22 mouse cellular contexts compared by ENCODE assay signal in genomic region chr6:72364009-72364408, GRCm38 (mm10). TPM values are rescaled to one million over a fixed set of nuclear protein-coding genes. Genes with fewer than 3 reads are reported as not detected.
A peak's percentile ranks its signal among the peaks of the same experiment; 100 is the strongest.
DNase-seq lines count a peak whose midpoint lies in the region; ATAC-seq and TF ChIP-seq lines count a peak whose summit lies in the region.
"Had no signal": no experiment of that assay in that cellular context is flagged by ENCODE, and none has a peak within 500 bp of the region (broad histone marks: within the 10 kb centered on the region; RNA-seq: fewer than 3 reads in every experiment).

No protein-coding gene starts in this region.

- WGBS in lung, postnatal 0 days: 41% methylated on average over 7 of the region's 7 CpGs
- WGBS in forebrain, embryonic 15.5 days: 42% methylated on average over 7 of the region's 7 CpGs

- no peak overlapping the region for H3K9ac ChIP-seq in lung, postnatal 0 days (replicated peaks; ENCODE audit: low read depth)
- no peak overlapping the region for H3K9ac ChIP-seq in MEL (ENCODE audit: control insufficient read depth, low read depth, low read length, poor library complexity, severe bottlenecking)
- no peak overlapping the region for H3K9ac ChIP-seq in forebrain, embryonic 15.5 days (replicated peaks)
- H3K9ac ChIP-seq: midbrain, embryonic 12.5 days; neural tube, embryonic 15.5 days had no signal

- peaks cover 8% of the 10 kb centered on the region for H3K79me2 ChIP-seq in MEL (ENCODE audit: control insufficient read depth, insufficient read depth, low read length, poor library complexity)

- DNase-seq in kidney, adult 9 months: peak; percentile 31
- DNase-seq in kidney, adult 8-10 months: no peak
- no peak for DNase-seq in lung, postnatal 0 days (ENCODE audit: low spot score)
- no peak for DNase-seq in lung, adult 18-20 months
- DNase-seq in MEL (ENCODE audit: low read depth, low spot score): peak; percentile 44
- peak; percentile 33 for DNase-seq in splenic B cell, adult 2 months (ENCODE audit: low read depth, low spot score)
- no peak for DNase-seq in adipocyte (ENCODE audit: low spot score)
- DNase-seq: cerebellum, adult 11-12 months; cerebellum, postnatal 25 days; gastrocnemius, postnatal 14 days; heart, postnatal 14 days; kidney, postnatal 4 days; layer of hippocampus, postnatal 36 days; left cerebral cortex, postnatal 4 days; right cerebral cortex, postnatal 25 days; thymus, postnatal 25 days had no signal

- no peak for TF ChIP-seq EP300 in lung, postnatal 0 days (IDR thresholded peaks at IDR 0.05)
- no peak for TF ChIP-seq EP300 in MEL (IDR thresholded peaks at IDR 0.05; ENCODE audit: low read depth in 1 of 2, low read length in 2 of 2)

- H3K36me3 ChIP-seq in lung, postnatal 0 days (ENCODE audit: insufficient read depth, low read length): peaks cover 11% of the 10 kb centered on the region
- peaks cover 0 to 22% of the 10 kb centered on the region in 2 experiments; a peak in 3 of 4 replicates for H3K36me3 ChIP-seq in MEL (ENCODE audit: control insufficient read depth in 1 of 2, insufficient read depth in 2 of 2, low read length in 2 of 2)
- H3K36me3 ChIP-seq in splenic B cell, adult 2 months (ENCODE audit: control insufficient read depth, insufficient read depth, low read length, poor library complexity, severe bottlenecking): peaks cover 2% of the 10 kb centered on the region; the same call in 1 of the 2 replicates
- H3K36me3 ChIP-seq in forebrain, embryonic 15.5 days: peaks cover 7% of the 10 kb centered on the region; the same call in 1 of the 2 replicates

- no peak for TF ChIP-seq POLR2A in MEL (IDR thresholded peaks at IDR 0.05; ENCODE audit: control insufficient read depth in 1 of 2, insufficient read depth in 1 of 2, low read depth in 1 of 2, low read length in 2 of 2, poor library complexity in 1 of 2)

- peak; percentile 21 for TF ChIP-seq RAD21 in MEL (IDR thresholded peaks at IDR 0.05; ENCODE audit: low read depth, low read length)

- H3K4me3 ChIP-seq in lung, postnatal 0 days (ENCODE audit: low read depth, low read length): no peak overlapping the region
- no peak overlapping the region for H3K4me3 ChIP-seq in MEL (ENCODE audit: control insufficient read depth in 1 of 2, insufficient read depth in 1 of 2, low read depth in 2 of 2, low read length in 2 of 2)
- no peak overlapping the region for H3K4me3 ChIP-seq in forebrain, embryonic 15.5 days
- H3K4me3 ChIP-seq: hindbrain, embryonic 13.5 days; midbrain, embryonic 12.5 days; neural tube, embryonic 15.5 days had no signal

- H3K4me2 ChIP-seq in lung, postnatal 0 days (replicated peaks; ENCODE audit: low read depth, low read length): no peak overlapping the region
- H3K4me2 ChIP-seq in forebrain, embryonic 15.5 days (replicated peaks): no peak overlapping the region
- H3K4me2 ChIP-seq: hindbrain, embryonic 13.5 days; midbrain, embryonic 12.5 days; neural tube, embryonic 15.5 days had no signal

- no peaks in the 10 kb centered on the region for H3K9me3 ChIP-seq in lung, postnatal 0 days (ENCODE audit: low read length)
- H3K9me3 ChIP-seq in MEL (replicated peaks; ENCODE audit: insufficient read depth, low read length): no peaks in the 10 kb centered on the region
- H3K9me3 ChIP-seq in forebrain, embryonic 15.5 days: no peaks in the 10 kb centered on the region
- H3K9me3 ChIP-seq: hindbrain, embryonic 13.5 days; midbrain, embryonic 12.5 days; neural tube, embryonic 15.5 days had no signal

- H3K27ac ChIP-seq in lung, postnatal 0 days (ENCODE audit: low read length): no peak overlapping the region
- H3K27ac ChIP-seq in MEL (ENCODE audit: control insufficient read depth, low read depth, low read length): no peak overlapping the region
- no peak overlapping the region for H3K27ac ChIP-seq in forebrain, embryonic 15.5 days (replicated peaks)
- H3K27ac ChIP-seq: hindbrain, embryonic 13.5 days; macrophage; midbrain, embryonic 12.5 days; neural tube, embryonic 15.5 days had no signal

- ATAC-seq in lung, postnatal 0 days: no peak
- ATAC-seq in forebrain, embryonic 15.5 days (replicated peaks): no peak
- ATAC-seq: intestine, embryonic 16.5 days had no signal

- peak; percentile 53 for TF ChIP-seq CTCF in lung, postnatal 0 days (IDR thresholded peaks at IDR 0.05)
- TF ChIP-seq CTCF in MEL (IDR thresholded peaks at IDR 0.05 in 2 of 3, conservative IDR thresholded peaks at IDR 0.05 in 1 of 3; ENCODE audit: control insufficient read depth in 1 of 3, insufficient read depth in 1 of 3, low read depth in 2 of 3, low read length in 3 of 3, poor library complexity in 1 of 3, severe bottlenecking in 1 of 3): peak in 2 of 3 experiments; percentile 48 to 60; a peak in 4 of 6 replicates

- H3K27me3 ChIP-seq in lung, postnatal 0 days (replicated peaks; ENCODE audit: insufficient read depth, low read length): no peaks in the 10 kb centered on the region
- no peaks in the 10 kb centered on the region for H3K27me3 ChIP-seq in MEL (ENCODE audit: control insufficient read depth in 1 of 2, insufficient read depth in 2 of 2, low read length in 2 of 2)
- no peaks in the 10 kb centered on the region for H3K27me3 ChIP-seq in splenic B cell, adult 2 months (ENCODE audit: control insufficient read depth, insufficient read depth, low read length, poor library complexity, severe bottlenecking)
- H3K27me3 ChIP-seq in forebrain, embryonic 15.5 days: no peaks in the 10 kb centered on the region
- H3K27me3 ChIP-seq: neural tube, embryonic 15.5 days had no signal

- peaks cover 7% of the 10 kb centered on the region; the same call in 1 of the 2 replicates for H3K4me1 ChIP-seq in lung, postnatal 0 days (ENCODE audit: insufficient read depth, low read depth, low read length)
- H3K4me1 ChIP-seq in MEL (ENCODE audit: control insufficient read depth in 1 of 2, insufficient read depth in 2 of 2, low read length in 2 of 2): peaks cover 0 to 27% of the 10 kb centered on the region in 2 experiments; a peak in 2 of 4 replicates
- H3K4me1 ChIP-seq in forebrain, embryonic 15.5 days: peaks cover 24% of the 10 kb centered on the region

TF ChIP-seq in MEL, 35 proteins besides CTCF, POLR2A, EP300 and RAD21:
- TF ChIP-seq TAL1 (IDR thresholded peaks at IDR 0.05; ENCODE audit: low read length) (no peak), SMC3 (IDR thresholded peaks at IDR 0.05; ENCODE audit: low read depth, low read length) (0 out of 2 replicates have a peak, but pooled peaks have one; percentile 30)

RNA-seq across cellular contexts. Expression of gene Rnf181, which starts 2.7 kb away (rescaled TPM):
- polyA plus RNA-seq in lung, postnatal 0 days (2015; fragmentation: Nextera tagmentation; extraction: Ambion mirVana): 202 and 208 TPM in 2 replicates
- 47.2 and 50.7 TPM in 2 replicates for total RNA-seq in MEL (2012; rRNA removed)
- polyA plus RNA-seq in MEL (2012; ENCODE audit: insufficient read depth in 1 of 2, insufficient read length in 2 of 2, low read depth in 1 of 2, low replicate concordance in 2 of 2, missing spikeins in 1 of 2): 100 to 1,000 TPM; 107 to 268 TPM
- polyA plus RNA-seq in forebrain, embryonic 15.5 days (2015; fragmentation: Nextera tagmentation; extraction: Ambion mirVana): 126 and 130 TPM in 2 replicates

RNA-seq across cellular contexts. Expression of gene Tmem150a, which starts 8.8 kb away (rescaled TPM):
- polyA plus RNA-seq in lung, postnatal 0 days (2015; fragmentation: Nextera tagmentation; extraction: Ambion mirVana): 17.6 and 25.7 TPM in 2 replicates
- total RNA-seq in MEL (2012; rRNA removed): 0.15 and 0.16 TPM in 2 replicates
- polyA plus RNA-seq in MEL (2012; ENCODE audit: insufficient read depth in 1 of 2, insufficient read length in 2 of 2, low read depth in 1 of 2, low replicate concordance in 2 of 2, missing spikeins in 1 of 2): 1 to 10 TPM in 1 of 2 experiments, not detected in 1; 2.5 TPM
- polyA plus RNA-seq in forebrain, embryonic 15.5 days (2015; fragmentation: Nextera tagmentation; extraction: Ambion mirVana): 15.2 and 15.6 TPM in 2 replicates

RNA-seq across cellular contexts. Expression of gene Vamp5, which starts 16.3 kb away (rescaled TPM):
- 80.5 and 83.3 TPM in 2 replicates for polyA plus RNA-seq in lung, postnatal 0 days (2015; fragmentation: Nextera tagmentation; extraction: Ambion mirVana)
- 490 and 593 TPM in 2 replicates for total RNA-seq in MEL (2012; rRNA removed)
- 100 to 1,000 TPM in 1 of 2 experiments, not detected in 1; 465 TPM for polyA plus RNA-seq in MEL (2012; ENCODE audit: insufficient read depth in 1 of 2, insufficient read length in 2 of 2, low read depth in 1 of 2, low replicate concordance in 2 of 2, missing spikeins in 1 of 2)
- 8.9 and 9.4 TPM in 2 replicates for polyA plus RNA-seq in forebrain, embryonic 15.5 days (2015; fragmentation: Nextera tagmentation; extraction: Ambion mirVana)

RNA-seq across cellular contexts. Expression of gene 0610030E20Rik, which starts 16.9 kb away (rescaled TPM):
- 23.0 and 24.2 TPM in 2 replicates for polyA plus RNA-seq in lung, postnatal 0 days (2015; fragmentation: Nextera tagmentation; extraction: Ambion mirVana)
- 13.8 and 14.2 TPM in 2 replicates for total RNA-seq in MEL (2012; rRNA removed)
- polyA plus RNA-seq in MEL (2012; ENCODE audit: insufficient read depth in 1 of 2, insufficient read length in 2 of 2, low read depth in 1 of 2, low replicate concordance in 2 of 2, missing spikeins in 1 of 2): 10 to 100 TPM in 1 of 2 experiments, not detected in 1; 28.5 TPM
- polyA plus RNA-seq in forebrain, embryonic 15.5 days (2015; fragmentation: Nextera tagmentation; extraction: Ambion mirVana): 22.5 and 22.7 TPM in 2 replicates

RNA-seq across cellular contexts. Expression of gene Usp39, which starts 19.0 kb away (rescaled TPM):
- polyA plus RNA-seq in lung, postnatal 0 days (2015; fragmentation: Nextera tagmentation; extraction: Ambion mirVana): 26.1 and 27.4 TPM in 2 replicates
- total RNA-seq in MEL (2012; rRNA removed): 106 and 113 TPM in 2 replicates
- 100 to 1,000 TPM in 1 of 2 experiments, not detected in 1; 103 TPM for polyA plus RNA-seq in MEL (2012; ENCODE audit: insufficient read depth in 1 of 2, insufficient read length in 2 of 2, low read depth in 1 of 2, low replicate concordance in 2 of 2, missing spikeins in 1 of 2)
- polyA plus RNA-seq in forebrain, embryonic 15.5 days (2015; fragmentation: Nextera tagmentation; extraction: Ambion mirVana): 52.9 and 53.4 TPM in 2 replicates

Comparison
In these comparisons a context has a peak if more than half of its experiments do, and no peak if none do; other contexts are left out.
1. DNase-seq: peak in kidney, adult 9 months (single experiment), MEL (single experiment) and splenic B cell, adult 2 months (single experiment); none in kidney, adult 8-10 months (0 of 2), lung, postnatal 0 days (single experiment), lung, adult 18-20 months (0 of 2) and adipocyte (single experiment).